Mouse (Mus musculus) MEL (cell line): ENCODE results near the gene Olfr1340. TPM values are rescaled to one million over a fixed set of nuclear protein-coding genes. Genes with fewer than 3 reads are reported as not detected.

Experiments
- DNase-seq: peaks from one replicate; pipeline ENCODE4 v3.0.0; 2011; ENCODE audit warnings: low read depth, low spot score
- H3K27ac ChIP-seq: 2 replicates; pipeline ENCODE4 v1.5.1; 2012; ENCODE audit warnings: low read depth, mild to moderate bottlenecking, control low read depth, low read length, moderate library complexity; ENCODE audit not compliant: control insufficient read depth
- H3K27me3 ChIP-seq, 2 experiments: fragments of 150-350 bp in 1 of 2; sonication (generic) in 1 of 2; 2 replicates each; pipeline ENCODE4 v1.6.1; 2012; ENCODE audit warnings: low read length in 2 of 2, mild to moderate bottlenecking in 2 of 2, improper control_type of control experiment in 1 of 2, moderate library complexity in 1 of 2; ENCODE audit not compliant: insufficient read depth in 2 of 2, control insufficient read depth in 1 of 2
- H3K36me3 ChIP-seq, 2 experiments: 2 replicates each; pipeline ENCODE4 v1.6.1; 2012 to 2014; ENCODE audit warnings: low read length in 2 of 2, improper control_type of control experiment in 1 of 2, inconsistent platforms in 1 of 2, mild to moderate bottlenecking in 1 of 2; ENCODE audit not compliant: insufficient read depth in 2 of 2, control insufficient read depth in 1 of 2
- H3K4me1 ChIP-seq, 2 experiments: fragments of 150-350 bp in 1 of 2; sonication (generic) in 1 of 2; 2 replicates each; pipeline ENCODE4 v1.6.1; 2012; ENCODE audit warnings: low read length in 2 of 2, improper control_type of control experiment in 1 of 2, mild to moderate bottlenecking in 1 of 2; ENCODE audit not compliant: insufficient read depth in 2 of 2, control insufficient read depth in 1 of 2
- H3K4me3 ChIP-seq, 2 experiments: fragments of 150-350 bp in 1 of 2; sonication (generic) in 1 of 2; 2 replicates each; pipeline ENCODE4 v1.5.1; 2012; ENCODE audit warnings: low read depth in 2 of 2, low read length in 2 of 2, mild to moderate bottlenecking in 2 of 2, moderate library complexity in 2 of 2, control low read depth in 1 of 2, improper control_type of control experiment in 1 of 2; ENCODE audit not compliant: control insufficient read depth in 1 of 2, insufficient read depth in 1 of 2
- H3K79me2 ChIP-seq: 2 replicates; pipeline ENCODE4 v1.6.1; 2012; ENCODE audit warnings: mild to moderate bottlenecking, low read length, moderate library complexity; ENCODE audit not compliant: control insufficient read depth, poor library complexity, insufficient read depth
- H3K9ac ChIP-seq: 2 replicates; pipeline ENCODE4 v1.6.1; 2012; ENCODE audit warnings: low read depth, mild to moderate bottlenecking, control low read depth, low read length, moderate library complexity; ENCODE audit not compliant: control insufficient read depth, poor library complexity, severe bottlenecking
- H3K9me3 ChIP-seq: fragments of 150-350 bp; sonication (generic); replicated peaks from 2 replicates; pipeline ENCODE4 v1.6.1; 2012; ENCODE audit warnings: mild to moderate bottlenecking, low read length, improper control_type of control experiment, moderate library complexity; ENCODE audit not compliant: insufficient read depth
- CHD2 ChIP-seq: IDR thresholded peaks from 2 replicates; pipeline ENCODE4 v1.6.1; 2011; ENCODE audit warnings: low read length, improper control_type of control experiment
- ELF1 ChIP-seq: IDR thresholded peaks from 2 replicates; pipeline ENCODE4 v1.6.1; 2014; ENCODE audit warnings: low read depth, mild to moderate bottlenecking, inconsistent platforms, low read length, improper control_type of control experiment, moderate library complexity
- EP300 ChIP-seq, 2 experiments: IDR thresholded peaks; 2 replicates each; pipeline ENCODE4 v1.6.1; 2011; ENCODE audit warnings: improper control_type of control experiment in 2 of 2, low read length in 2 of 2, low read depth in 1 of 2, mild to moderate bottlenecking in 1 of 2
- GATA1 ChIP-seq: IDR thresholded peaks from 2 replicates; pipeline ENCODE4 v1.6.1; 2011; ENCODE audit warnings: low read depth, low read length, improper control_type of control experiment
- HCFC1 ChIP-seq: IDR thresholded peaks from 2 replicates; pipeline ENCODE4 v1.6.1; 2012; ENCODE audit warnings: low read depth, mild to moderate bottlenecking, inconsistent platforms, low read length, improper control_type of control experiment, moderate library complexity
- JUND ChIP-seq: IDR thresholded peaks from 2 replicates; pipeline ENCODE4 v1.6.1; 2011; ENCODE audit warnings: low read depth, mild to moderate bottlenecking, improper control_type of control experiment, low read length
- KAT2A ChIP-seq: conservative IDR thresholded peaks from 2 replicates; pipeline ENCODE4 v1.6.1; 2012; ENCODE audit warnings: low read depth, low read length, improper control_type of control experiment, inconsistent platforms
- MAZ ChIP-seq: IDR thresholded peaks from 2 replicates; pipeline ENCODE4 v1.6.1; 2012; ENCODE audit warnings: low read depth, mild to moderate bottlenecking, inconsistent platforms, low read length, improper control_type of control experiment
- MEF2A ChIP-seq: IDR thresholded peaks from 2 replicates; pipeline ENCODE4 v1.6.1; 2014; ENCODE audit warnings: low read depth, mild to moderate bottlenecking, inconsistent platforms, low read length, improper control_type of control experiment; ENCODE audit not compliant: poor library complexity, insufficient replicate concordance, severe bottlenecking; ENCODE audit errors: extremely low read depth
- NELFE ChIP-seq: IDR thresholded peaks from 2 replicates; pipeline ENCODE4 v1.6.1; 2011; ENCODE audit warnings: low read depth, low read length, improper control_type of control experiment
- POLR2AphosphoS2 ChIP-seq: IDR thresholded peaks from 2 replicates; pipeline ENCODE4 v1.6.1; 2011; ENCODE audit warnings: low read length, improper control_type of control experiment
- POLR2AphosphoS5 ChIP-seq: IDR thresholded peaks from 2 replicates; pipeline ENCODE4 v1.6.1; 2012; ENCODE audit warnings: low read depth, borderline replicate concordance, mild to moderate bottlenecking, inconsistent platforms, low read length, moderate library complexity, mixed read lengths
- SIN3A ChIP-seq: IDR thresholded peaks from 2 replicates; pipeline ENCODE4 v1.6.1; 2012; ENCODE audit warnings: low read length, improper control_type of control experiment, inconsistent platforms
- SMC3 ChIP-seq: IDR thresholded peaks from 2 replicates; pipeline ENCODE4 v1.6.1; 2011; ENCODE audit warnings: low read depth, low read length, improper control_type of control experiment
- TAL1 ChIP-seq: IDR thresholded peaks from 2 replicates; pipeline ENCODE4 v1.6.1; 2012; ENCODE audit warnings: mild to moderate bottlenecking, inconsistent platforms, low read length, moderate library complexity, mixed read lengths
- UBTF ChIP-seq: IDR thresholded peaks from 2 replicates; pipeline ENCODE4 v1.6.1; 2012; ENCODE audit warnings: low read depth, mild to moderate bottlenecking, inconsistent platforms, low read length, improper control_type of control experiment, moderate library complexity, borderline replicate concordance; ENCODE audit not compliant: insufficient read depth
- USF2 ChIP-seq, 2 experiments: IDR thresholded peaks; 2 replicates each; pipeline ENCODE4 v1.6.1; 2011 to 2012; ENCODE audit warnings: improper control_type of control experiment in 2 of 2, low read length in 2 of 2, borderline replicate concordance in 1 of 2, inconsistent platforms in 1 of 2, low read depth in 1 of 2, mild to moderate bottlenecking in 1 of 2; ENCODE audit not compliant: insufficient read depth in 1 of 2
- ZKSCAN1 ChIP-seq: IDR thresholded peaks from 2 replicates; pipeline ENCODE4 v1.6.1; 2012; ENCODE audit warnings: low read depth, mild to moderate bottlenecking, inconsistent platforms, low read length, improper control_type of control experiment, moderate library complexity
- ZMIZ1 ChIP-seq: IDR thresholded peaks from 2 replicates; pipeline ENCODE4 v1.6.1; 2012; ENCODE audit warnings: low read depth, mild to moderate bottlenecking, inconsistent platforms, low read length, improper control_type of control experiment, moderate library complexity
- ZNF384 ChIP-seq: IDR thresholded peaks from 2 replicates; pipeline ENCODE4 v1.6.1; 2012; ENCODE audit warnings: low read depth, mild to moderate bottlenecking, inconsistent platforms, low read length, improper control_type of control experiment
- polyA plus RNA-seq, 2 experiments: library from polyadenylated mRNA; stranded (reverse) in 1 of 2; unstranded in 1 of 2; fragments of >175 nt in 1 of 2; fragments of >200 nt in 1 of 2; gene quantifications; 2 replicates each; pipeline versions ENCODE4 v1.2.1 to v1.2.4; 2012; ENCODE audit warnings: low replicate concordance in 2 of 2, low read depth in 1 of 2; ENCODE audit not compliant: insufficient read length in 2 of 2, insufficient read depth in 1 of 2, missing spikeins in 1 of 2
- total RNA-seq: library from RNA; depleted of rRNA; stranded (reverse); fragments of 300-350 nt; gene quantifications from 2 replicates; pipeline ENCODE4 v1.2.3, GENCODE M21; 2012

Gene Olfr1340
- total and polyA plus RNA-seq, 3 experiments: not detected

DNA sequence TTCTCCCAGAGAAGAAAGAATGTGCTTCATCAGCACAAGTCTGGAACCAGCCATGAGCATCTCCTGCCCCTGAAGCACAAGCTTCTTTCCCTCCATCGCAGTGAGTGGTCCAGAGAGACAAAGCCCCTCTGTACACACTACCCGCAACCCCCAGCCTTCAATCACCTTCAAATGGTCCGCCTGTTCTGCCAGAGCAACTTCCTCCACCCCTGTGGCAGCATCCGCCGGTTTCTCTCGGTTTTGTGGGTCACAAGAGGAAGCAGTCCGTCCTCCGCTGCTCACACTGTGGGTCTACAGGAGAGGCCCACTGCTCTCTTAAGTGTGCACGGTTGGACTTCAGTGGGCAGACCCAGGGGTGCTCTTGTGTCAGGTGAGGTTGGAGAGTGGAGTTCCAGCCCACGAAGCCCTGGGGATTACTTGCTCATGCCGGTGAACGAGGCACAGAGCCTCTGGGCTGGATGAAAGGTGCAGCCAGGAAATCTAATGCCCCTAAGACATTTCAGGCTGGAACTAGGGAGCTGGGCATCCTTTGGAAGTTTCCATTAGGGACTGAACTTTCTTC, 27.4 kb upstream of the Olfr1340 start, which contains the start of gene Olfr1342:
Gene Olfr1342 (minus strand): TSS at position 345 of the 562 bp plus-strand sequence.
- H3K4me1 ChIP-seq: no peaks in the 10 kb centered on the region
- no peaks in the 10 kb centered on the region for H3K79me2 ChIP-seq
- H3K9me3 ChIP-seq: no peaks in the 10 kb centered on the region
- no peak for TF ChIP-seq EP300 (IDR thresholded peaks at IDR 0.05; ENCODE audit: low read depth in 1 of 2, low read length in 2 of 2)
- no peak for TF ChIP-seq ZMIZ1
- TF ChIP-seq SIN3A: no peak
- TF ChIP-seq NELFE: no peak
- TF ChIP-seq KAT2A: no peak
- TF ChIP-seq MAZ: no peak
- TF ChIP-seq TAL1: no peak
- TF ChIP-seq UBTF: no peak
- TF ChIP-seq POLR2AphosphoS2: no peak
- no peak for TF ChIP-seq MEF2A
- no peak for TF ChIP-seq SMC3
- TF ChIP-seq ELF1: no peak
- no peak for TF ChIP-seq ZNF384
- TF ChIP-seq CHD2: no peak
- TF ChIP-seq, all 39 proteins: peak for 0
- H3K4me3 ChIP-seq: no peak within 1 kb of the TSS
- DNase-seq: no peak
- no peak within 1 kb of the TSS for H3K27ac ChIP-seq
- H3K36me3 ChIP-seq: no peaks in the 10 kb centered on the region
- H3K9ac ChIP-seq: no peak within 1 kb of the TSS
- H3K27me3 ChIP-seq: peaks cover 0 to 11% of the 10 kb centered on the region in 2 experiments

DNA sequence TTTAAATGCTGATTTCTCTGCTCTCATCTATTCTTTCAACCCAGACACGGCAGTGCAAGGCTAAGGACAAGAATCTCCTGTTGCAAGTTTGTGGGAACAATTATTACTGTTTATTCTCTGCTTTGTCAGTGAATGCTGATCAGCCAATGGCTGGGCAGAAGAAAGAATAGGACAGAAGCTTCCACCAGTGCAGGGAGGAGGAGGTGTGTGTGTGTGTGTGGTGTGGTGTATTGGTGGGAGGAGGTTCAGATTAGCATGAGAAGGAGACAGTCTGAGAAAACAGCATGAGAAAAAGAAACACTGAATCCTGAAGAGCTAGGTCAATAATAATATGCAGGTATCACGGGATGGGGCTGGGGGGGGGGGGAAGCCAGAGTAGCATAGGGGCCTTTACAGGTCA, 26.1 kb upstream of the Olfr1340 start:
- no peaks in the 10 kb centered on the region for H3K36me3 ChIP-seq
- H3K27me3 ChIP-seq: peaks cover 2 to 11% of the 10 kb centered on the region in 2 experiments
- H3K79me2 ChIP-seq: no peaks in the 10 kb centered on the region
- no peak overlapping the region for H3K9ac ChIP-seq
- H3K4me1 ChIP-seq: no peaks in the 10 kb centered on the region
- DNase-seq: no peak
- H3K9me3 ChIP-seq: no peaks in the 10 kb centered on the region
- no peak overlapping the region for H3K4me3 ChIP-seq
- no peak overlapping the region for H3K27ac ChIP-seq
- TF ChIP-seq ZKSCAN1 (no peak), POLR2AphosphoS2 (no peak), NELFE (no peak), USF2 (IDR thresholded peaks at IDR 0.05; ENCODE audit: borderline replicate concordance in 1 of 2, insufficient read depth in 1 of 2, low read depth in 1 of 2, low read length in 2 of 2) (no peak), JUND (no peak), SMC3 (no peak), GATA1 (no peak), EP300 (IDR thresholded peaks at IDR 0.05; ENCODE audit: low read depth in 1 of 2, low read length in 2 of 2) (no peak), MAZ (no peak), POLR2AphosphoS5 (no peak), UBTF (no peak), HCFC1 (no peak)
